Mouse (Mus musculus): ENCODE measurements around the gene Isca2. TPM values are rescaled to one million over a fixed set of nuclear protein-coding genes. Genes with fewer than 3 reads are reported as not detected.
A peak's percentile ranks its signal among the peaks of the same experiment; 100 is the strongest.

Gene Isca2
- polyA plus RNA-seq, 2 experiments, result 54.1 to 93.0 TPM

GRCm38 (mm10) chr12:84811510-84811909 lies 38.5 kb downstream of the Isca2 start:
- Histone ChIP-seq H3K27ac (no peak overlapping the region), H3K36me3 (replicated peaks; ENCODE audit: control insufficient read depth, insufficient read depth, low read depth) (no peaks in the 10 kb centered on the region), H3K4me1 (replicated peaks; ENCODE audit: control insufficient read depth in 2 of 2, insufficient read depth in 2 of 2, low read length in 1 of 2) (0 out of 4 replicates have a peak, but pooled peaks cover 0 to 2% of the 10 kb centered on the region in 2 experiments), H3K4me2 (ENCODE audit: low read depth) (no peak overlapping the region), H3K9me3 (ENCODE audit: control insufficient read depth, low read length) (no peaks in the 10 kb centered on the region), H3K27me3 (ENCODE audit: control insufficient read depth, insufficient read depth, low read length) (no peaks in the 10 kb centered on the region), H3K9ac (replicated peaks) (no peak overlapping the region), H3K4me3 (ENCODE audit: insufficient read depth in 1 of 2, low read depth in 2 of 2, low read length in 2 of 2) (no peak overlapping the region)
- DNase-seq (ENCODE audit: low read depth in 3 of 3, low spot score in 3 of 3) (no peak), ATAC-seq (ENCODE audit: insufficient read depth) (no peak)
- 38% methylated on average over 4 of the region's 4 CpGs for WGBS (ENCODE audit: insufficient replicate concordance)
- TF ChIP-seq CTCF (IDR thresholded peaks at IDR 0.05; ENCODE audit: low read depth), result no peak

- Histone ChIP-seq H3K27me3 (ENCODE audit: control insufficient read depth, insufficient read depth, low read length) (no peaks in the 10 kb centered on the region), H3K9me3 (ENCODE audit: control insufficient read depth, low read length) (no peaks in the 10 kb centered on the region), H3K27ac (no peak overlapping the region), H3K36me3 (replicated peaks; ENCODE audit: control insufficient read depth, insufficient read depth, low read depth) (no peaks in the 10 kb centered on the region), H3K4me3 (ENCODE audit: insufficient read depth in 1 of 2, low read depth in 2 of 2, low read length in 2 of 2) (no peak overlapping the region), H3K9ac (replicated peaks) (no peak overlapping the region), H3K4me1 (replicated peaks; ENCODE audit: control insufficient read depth in 2 of 2, insufficient read depth in 2 of 2, low read length in 1 of 2) (0 out of 4 replicates have a peak, but pooled peaks cover 0 to 4% of the 10 kb centered on the region in 2 experiments), H3K4me2 (ENCODE audit: low read depth) (no peak overlapping the region)
- ATAC-seq (ENCODE audit: insufficient read depth) (no peak), DNase-seq (ENCODE audit: low read depth in 3 of 3, low spot score in 3 of 3) (no peak)
- 41% methylated on average over 3 of the region's 3 CpGs for WGBS (ENCODE audit: insufficient replicate concordance)
- TF ChIP-seq CTCF (IDR thresholded peaks at IDR 0.05; ENCODE audit: low read depth) (peak; percentile 55), EP300 (IDR thresholded peaks at IDR 0.05; ENCODE audit: low read depth) (no peak)
Measured at GRCm38 (mm10) chr12:84812004-84812403, 39.0 kb downstream of the Isca2 start.

GRCm38 (mm10) chr12:84813773-84814172 lies 40.7 kb downstream of the Isca2 start:
- Histone ChIP-seq H3K4me2 (ENCODE audit: low read depth) (no peak overlapping the region), H3K27me3 (ENCODE audit: control insufficient read depth, insufficient read depth, low read length) (no peaks in the 10 kb centered on the region), H3K9ac (replicated peaks) (no peak overlapping the region), H3K4me3 (ENCODE audit: insufficient read depth in 1 of 2, low read depth in 2 of 2, low read length in 2 of 2) (no peak overlapping the region), H3K9me3 (ENCODE audit: control insufficient read depth, low read length) (no peaks in the 10 kb centered on the region), H3K4me1 (replicated peaks; ENCODE audit: control insufficient read depth in 2 of 2, insufficient read depth in 2 of 2, low read length in 1 of 2) (peaks cover 5 to 9% of the 10 kb centered on the region in 2 experiments), H3K36me3 (replicated peaks; ENCODE audit: control insufficient read depth, insufficient read depth, low read depth) (no peaks in the 10 kb centered on the region), H3K27ac (no peak overlapping the region)
- DNase-seq (ENCODE audit: low read depth in 3 of 3, low spot score in 3 of 3), result no peak
- TF ChIP-seq EP300 (IDR thresholded peaks at IDR 0.05; ENCODE audit: low read depth) (no peak), CTCF (IDR thresholded peaks at IDR 0.05; ENCODE audit: low read depth) (peak; percentile 56)
- WGBS (ENCODE audit: insufficient replicate concordance), result 38% methylated on average over 7 of the region's 7 CpGs
- no peak for ATAC-seq (ENCODE audit: insufficient read depth)

GRCm38 (mm10) chr12:84814663-84815325 lies 41.7 kb downstream of the Isca2 start:
- DNase-seq (ENCODE audit: low read depth in 3 of 3, low spot score in 3 of 3) (no peak), ATAC-seq (ENCODE audit: insufficient read depth) (no peak)
- no peak overlapping the region for H3K27ac ChIP-seq
- 65% methylated on average over 3 of the region's 3 CpGs for WGBS (ENCODE audit: insufficient replicate concordance)
- no peaks in the 10 kb centered on the region for H3K27me3 ChIP-seq (ENCODE audit: control insufficient read depth, insufficient read depth, low read length)
- TF ChIP-seq CTCF (IDR thresholded peaks at IDR 0.05; ENCODE audit: low read depth), result no peak
- TF ChIP-seq EP300 (IDR thresholded peaks at IDR 0.05; ENCODE audit: low read depth), result no peak
- H3K4me3 ChIP-seq (ENCODE audit: insufficient read depth in 1 of 2, low read depth in 2 of 2, low read length in 2 of 2), result no peak overlapping the region
- H3K9ac ChIP-seq (replicated peaks), result no peak overlapping the region
- peaks cover 15 to 20% of the 10 kb centered on the region in 2 experiments for H3K4me1 ChIP-seq (replicated peaks; ENCODE audit: control insufficient read depth in 2 of 2, insufficient read depth in 2 of 2, low read length in 1 of 2)
- no peaks in the 10 kb centered on the region for H3K36me3 ChIP-seq (replicated peaks; ENCODE audit: control insufficient read depth, insufficient read depth, low read depth)
- H3K4me2 ChIP-seq (ENCODE audit: low read depth), result no peak overlapping the region
- no peaks in the 10 kb centered on the region for H3K9me3 ChIP-seq (ENCODE audit: control insufficient read depth, low read length)

GRCm38 (mm10) chr12:84818496-84818895 lies 45.4 kb downstream of the Isca2 start:
- H3K27me3 ChIP-seq (ENCODE audit: control insufficient read depth, insufficient read depth, low read length), result no peaks in the 10 kb centered on the region
- ATAC-seq (ENCODE audit: insufficient read depth) (no peak), DNase-seq (ENCODE audit: low read depth in 3 of 3, low spot score in 3 of 3) (peak; percentile 29 to 42 (median 35))
- H3K27ac ChIP-seq, result peak overlapping the region; percentile 96
- peaks cover 21 to 32% of the 10 kb centered on the region in 2 experiments for H3K4me1 ChIP-seq (replicated peaks; ENCODE audit: control insufficient read depth in 2 of 2, insufficient read depth in 2 of 2, low read length in 1 of 2)
- H3K9me3 ChIP-seq (ENCODE audit: control insufficient read depth, low read length), result no peaks in the 10 kb centered on the region
- 62% methylated on average over 4 of the region's 4 CpGs for WGBS (ENCODE audit: insufficient replicate concordance)
- H3K36me3 ChIP-seq (replicated peaks; ENCODE audit: control insufficient read depth, insufficient read depth, low read depth), result no peaks in the 10 kb centered on the region
- H3K4me3 ChIP-seq (ENCODE audit: insufficient read depth in 1 of 2, low read depth in 2 of 2, low read length in 2 of 2), result no peak overlapping the region
- TF ChIP-seq EP300 (IDR thresholded peaks at IDR 0.05; ENCODE audit: low read depth) (no peak), CTCF (IDR thresholded peaks at IDR 0.05; ENCODE audit: low read depth) (peak; percentile 71)
- no peak overlapping the region; the same call in 1 of the 2 replicates for H3K9ac ChIP-seq (replicated peaks)
- H3K4me2 ChIP-seq (ENCODE audit: low read depth), result peak overlapping the region; percentile 50

Measured in liver, embryonic 14.5 days (tissue).